Mouse (Mus musculus): ENCODE data around the gene Gtpbp6. TPM values are rescaled to one million over a fixed set of nuclear protein-coding genes. Genes with fewer than 3 reads are reported as not detected.
"Not testable (repeated sequence)": the region's sequence is repeated elsewhere in the genome, so short reads cannot be mapped to it uniquely, and the experiment has no call there.

Gene Gtpbp6
- total RNA-seq, 2 experiments from 2014 or later = not detected

DNA sequence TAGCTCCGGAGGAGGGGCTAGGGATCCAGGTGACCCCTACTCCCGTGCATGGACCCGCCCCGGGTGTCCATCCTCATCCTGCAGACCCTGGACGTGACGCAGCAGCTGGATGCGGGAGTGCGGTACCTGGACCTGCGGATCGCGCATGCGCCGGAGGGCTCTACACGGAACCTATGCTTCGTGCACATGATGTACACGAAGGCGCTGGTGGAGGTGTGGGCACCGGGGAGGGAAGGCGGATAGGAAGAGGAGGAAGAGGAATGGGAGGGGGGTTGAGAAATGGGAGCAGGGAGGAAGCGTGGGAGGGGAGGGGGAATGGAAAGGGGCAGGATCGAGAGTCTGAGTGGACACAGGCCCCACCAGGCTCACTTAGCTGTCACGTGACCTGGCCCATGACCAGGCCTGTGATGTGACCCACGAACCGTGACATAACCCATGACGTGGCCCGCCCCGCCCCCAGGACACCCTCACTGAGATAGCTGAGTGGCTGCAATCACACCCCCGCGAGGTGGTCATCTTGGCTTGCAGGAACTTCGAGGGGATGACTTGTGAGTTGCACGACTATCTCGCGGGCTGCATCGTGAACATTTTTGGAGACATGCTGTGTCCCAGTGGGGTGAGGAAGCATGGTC is 6.2 kb downstream of the Gtpbp6 start:
- ATAC-seq (replicated peaks; ENCODE audit: low FRiP score, poor library complexity, severe bottlenecking) = no peak

DNA sequence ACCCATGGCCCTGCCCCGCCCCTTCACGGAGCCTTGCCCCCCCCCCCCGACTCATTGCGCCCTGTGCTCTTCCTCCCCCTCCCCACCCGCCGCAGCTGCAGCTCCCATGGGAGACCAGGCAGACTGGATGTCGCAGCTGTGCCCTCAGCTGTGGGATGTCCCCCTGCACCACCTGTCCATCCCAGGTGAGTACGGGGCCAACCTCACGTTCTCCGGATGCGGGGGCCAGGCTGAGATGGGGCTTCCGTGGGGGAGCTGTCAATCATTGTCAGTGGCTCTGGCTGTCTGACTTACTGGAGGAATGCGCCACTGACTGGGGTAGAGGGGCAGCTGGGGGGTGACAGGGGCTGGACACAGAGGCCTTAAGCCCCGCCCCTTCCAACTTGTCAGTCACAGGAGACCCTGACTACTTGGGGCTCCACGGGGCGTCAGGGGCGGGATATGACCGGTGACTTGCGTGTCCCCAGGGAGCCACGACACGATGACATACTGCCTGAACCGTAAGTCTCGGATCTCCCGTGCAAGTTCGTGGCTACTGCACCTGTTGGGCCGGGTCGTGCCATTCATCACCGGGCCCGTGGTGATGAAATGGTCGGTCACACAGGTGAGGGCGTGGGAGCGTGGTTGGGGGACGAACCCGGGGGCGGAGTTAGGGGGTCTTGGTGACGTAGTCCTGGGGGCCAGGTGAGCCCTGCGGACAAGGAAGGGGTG is 6.9 kb downstream of the Gtpbp6 start:
- no peak for ATAC-seq (replicated peaks; ENCODE audit: low FRiP score, poor library complexity, severe bottlenecking)

DNA sequence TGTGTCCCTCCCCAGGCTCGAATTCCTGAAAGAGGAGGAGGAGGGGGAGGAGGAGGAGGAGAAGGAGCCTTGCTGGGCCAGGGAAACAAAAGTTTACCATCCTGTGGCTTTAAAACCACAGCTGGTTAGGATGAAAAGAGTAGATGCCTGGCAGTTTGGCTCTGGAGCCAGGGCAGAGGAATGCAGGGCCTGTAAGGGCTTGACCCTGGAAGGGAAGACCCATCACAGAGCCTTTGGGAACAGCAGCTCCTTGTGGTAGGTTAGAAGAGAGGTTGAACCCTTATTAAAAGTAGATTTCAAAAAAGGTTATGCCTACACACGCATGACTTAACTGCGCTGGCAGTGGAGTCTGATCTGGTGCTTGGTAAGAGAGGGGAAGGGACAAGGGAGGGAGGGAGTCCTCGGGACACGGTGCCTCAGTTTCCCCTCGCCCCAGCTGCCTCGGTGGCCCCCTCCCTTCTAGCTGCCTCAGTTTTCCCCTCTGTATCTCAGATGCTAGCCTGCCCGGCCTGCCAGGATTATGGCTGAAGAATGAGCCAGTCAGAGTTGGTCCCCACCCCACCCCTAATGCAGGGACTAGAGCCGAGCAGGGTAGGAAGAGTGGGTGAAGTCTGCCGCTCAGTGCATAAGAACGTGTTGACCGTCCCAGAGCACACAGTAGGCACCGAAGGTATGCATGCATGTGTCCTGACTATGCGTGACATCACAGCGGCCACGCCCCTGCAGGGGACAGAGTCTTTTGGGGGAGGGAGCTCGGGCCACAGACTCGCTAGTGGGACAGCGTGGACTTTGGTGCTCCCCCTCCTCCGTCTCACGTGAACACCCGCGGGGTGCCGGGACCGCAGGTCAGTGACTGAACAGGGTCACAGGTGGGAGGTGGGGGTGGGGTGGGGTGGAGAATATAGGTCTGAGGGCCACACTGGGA is 8.1 kb downstream of the Gtpbp6 start, which contains the start of gene Plcxd1:
Plcxd1 (plus strand) TSS at position 314 of the 925 bp plus-strand sequence.
- no peak for ATAC-seq (replicated peaks; ENCODE audit: low FRiP score, poor library complexity, severe bottlenecking)

DNA sequence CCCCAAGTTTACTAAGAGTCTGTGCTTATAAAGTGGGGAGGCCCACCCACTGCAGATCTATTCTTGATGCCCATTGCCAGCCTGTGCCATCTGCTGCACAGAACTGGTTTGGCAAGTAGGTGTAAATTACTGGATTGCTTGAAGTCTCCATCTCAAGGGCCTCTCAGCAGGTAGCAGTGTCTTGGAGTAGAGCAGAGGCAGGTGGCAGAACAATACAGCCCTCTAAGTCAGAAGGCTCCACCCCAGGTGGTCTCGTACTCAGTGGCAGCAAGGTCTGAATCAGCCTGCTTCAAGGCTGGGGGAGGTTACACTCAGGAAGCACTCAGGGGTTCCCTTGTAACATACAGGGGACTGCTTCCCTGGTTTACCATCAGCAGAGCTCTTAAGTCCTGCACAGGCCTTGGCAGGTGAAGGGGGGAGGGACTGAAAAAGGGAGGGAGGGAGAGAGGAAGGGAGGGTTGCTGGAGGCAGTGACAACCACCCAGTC is 9.0 kb downstream of the Gtpbp6 start:
- ATAC-seq (replicated peaks; ENCODE audit: low FRiP score, poor library complexity, severe bottlenecking) = no peak

DNA sequence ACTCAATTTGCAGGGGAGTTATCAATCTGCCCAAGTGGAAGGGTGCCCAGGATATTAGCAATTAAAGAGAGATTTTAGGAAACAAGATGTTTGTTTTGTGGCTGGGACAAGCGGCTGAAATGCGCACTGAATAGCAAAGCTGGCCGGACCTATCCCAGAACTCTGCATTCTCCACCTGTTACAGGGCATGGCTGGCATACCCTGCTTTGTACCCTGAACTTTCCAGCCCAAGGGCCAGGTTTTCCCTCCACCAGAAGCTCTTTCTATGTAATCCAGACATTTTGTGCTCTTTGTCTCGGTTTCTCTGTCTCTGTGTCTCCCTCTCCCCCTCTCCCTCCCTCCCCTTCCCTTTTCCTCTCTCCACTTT is 13.2 kb downstream of the Gtpbp6 start:
- 0 out of 2 replicates have a peak, but pooled peaks have one; percentile 47 for ATAC-seq (replicated peaks; ENCODE audit: low FRiP score, poor library complexity, severe bottlenecking)

DNA sequence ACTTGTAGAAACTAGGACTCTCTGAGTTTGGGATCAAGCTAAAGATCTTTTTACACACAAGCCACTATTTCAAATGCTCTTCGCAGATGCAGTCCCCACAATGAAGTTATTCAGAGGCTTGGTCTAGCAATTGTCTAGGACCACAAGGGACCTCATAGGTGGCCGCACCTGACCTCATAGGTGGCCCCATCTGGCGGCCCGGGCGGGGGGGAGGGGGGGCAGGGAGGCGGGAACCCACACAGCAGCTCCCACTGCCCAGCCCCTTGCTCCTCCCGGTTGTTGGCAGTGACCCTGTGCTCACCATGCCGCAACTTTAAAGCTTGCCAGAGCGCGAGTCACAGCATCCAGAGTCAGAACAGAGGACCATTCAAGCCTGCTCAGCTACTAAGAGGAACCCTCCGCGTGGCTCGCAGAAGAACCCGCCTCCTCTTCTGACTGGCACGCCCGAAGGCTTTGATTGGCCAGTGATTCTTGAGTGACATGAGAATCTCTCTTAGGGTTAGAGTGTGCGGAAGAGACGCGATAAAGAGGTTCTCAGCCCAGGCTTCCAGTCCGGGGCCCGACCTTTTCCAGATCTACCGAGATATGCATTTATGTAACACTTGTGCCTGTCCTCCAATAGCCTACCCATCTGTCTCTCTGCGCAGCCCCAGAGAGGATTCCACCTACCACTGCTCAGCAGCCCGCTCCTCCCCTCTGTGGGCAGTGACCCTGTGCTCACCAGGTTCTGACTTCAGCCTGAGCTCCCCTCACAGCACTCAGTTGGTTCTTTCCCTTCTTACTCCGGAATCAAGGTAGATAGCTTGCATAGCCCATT is 13.8 kb downstream of the Gtpbp6 start, which contains the start of gene Gm35315:
Gm35315 (minus strand) TSS at position 391 of the 817 bp plus-strand sequence.
- peak; percentile 100 for ATAC-seq (replicated peaks; ENCODE audit: low FRiP score, poor library complexity, severe bottlenecking)

DNA sequence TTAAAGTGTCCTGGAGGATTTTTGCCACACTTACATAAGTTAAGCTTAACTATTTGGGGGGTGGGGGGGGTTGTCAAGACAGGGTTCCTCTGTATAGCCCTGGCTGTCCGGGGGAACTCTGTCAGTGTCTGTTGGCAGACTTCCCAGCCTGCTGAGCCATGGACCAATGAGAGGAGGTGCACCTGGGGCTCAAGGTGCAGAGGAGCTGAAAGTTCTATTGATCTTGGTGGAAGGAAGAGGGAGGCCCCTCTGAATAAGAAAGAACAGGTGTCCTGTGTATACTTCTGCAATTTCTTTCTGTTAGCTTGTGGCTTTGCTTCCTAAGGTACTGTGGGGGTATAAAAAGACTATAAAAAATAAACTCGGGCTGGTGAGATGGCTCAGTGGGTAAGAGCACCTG is 16.5 kb downstream of the Gtpbp6 start:
- no peak for ATAC-seq (replicated peaks; ENCODE audit: low FRiP score, poor library complexity, severe bottlenecking)

DNA sequence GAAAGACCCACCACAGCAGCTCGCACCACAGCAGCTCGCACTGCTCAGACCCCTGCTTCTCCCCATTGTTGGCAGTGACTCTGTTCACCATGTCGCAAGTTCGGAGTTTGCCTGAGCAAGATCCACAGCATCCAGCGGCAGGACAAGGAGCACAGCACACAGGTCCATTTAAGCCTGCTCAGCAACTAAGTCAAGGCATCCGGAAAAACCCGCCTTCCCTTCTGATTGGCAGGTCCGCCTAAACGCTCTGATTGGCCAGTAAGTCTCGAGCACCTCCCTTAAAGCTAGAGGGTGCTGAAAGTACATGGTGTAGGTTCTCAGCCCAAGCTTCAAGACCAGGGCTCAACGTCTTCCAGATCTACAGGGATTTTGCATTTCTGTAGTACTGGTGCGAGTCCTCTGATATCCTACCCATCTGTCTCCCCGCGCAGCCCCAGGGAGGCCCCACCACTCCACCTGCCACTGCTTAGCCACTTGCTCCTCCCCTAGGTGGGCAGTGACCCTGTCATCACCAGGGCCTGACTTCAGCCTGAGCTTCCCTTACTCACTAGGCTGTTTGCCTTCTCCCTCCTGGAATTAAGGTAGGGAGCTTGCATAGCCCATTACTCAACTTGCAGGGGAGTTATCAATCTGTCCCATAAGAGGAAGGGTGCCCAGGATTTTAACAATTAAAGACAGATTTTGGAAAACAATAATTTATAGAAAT is 21.7 kb downstream of the Gtpbp6 start:
- no peak for ATAC-seq (replicated peaks; ENCODE audit: low FRiP score, poor library complexity, severe bottlenecking)

DNA sequence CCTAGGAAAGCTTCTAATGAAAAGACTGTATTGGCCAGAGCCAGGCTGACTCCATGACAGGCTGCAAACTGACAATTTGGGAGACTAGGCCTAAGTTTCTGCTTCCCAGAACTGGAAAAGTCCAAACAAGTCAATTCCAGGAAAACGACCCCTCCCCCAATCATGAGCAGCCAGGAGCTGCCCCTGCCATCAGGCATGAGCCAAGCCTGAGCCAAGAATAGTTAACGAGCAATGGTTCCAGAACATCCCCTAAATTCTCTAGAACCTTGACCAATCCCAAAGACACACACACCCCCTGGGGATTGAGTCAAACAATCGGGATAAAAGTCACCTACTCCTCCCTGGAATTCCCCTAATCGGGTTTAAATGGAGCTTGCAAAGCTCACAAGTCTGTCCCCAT is 25.0 kb downstream of the Gtpbp6 start:
- no peak for ATAC-seq (replicated peaks; ENCODE audit: low FRiP score, poor library complexity, severe bottlenecking)

DNA sequence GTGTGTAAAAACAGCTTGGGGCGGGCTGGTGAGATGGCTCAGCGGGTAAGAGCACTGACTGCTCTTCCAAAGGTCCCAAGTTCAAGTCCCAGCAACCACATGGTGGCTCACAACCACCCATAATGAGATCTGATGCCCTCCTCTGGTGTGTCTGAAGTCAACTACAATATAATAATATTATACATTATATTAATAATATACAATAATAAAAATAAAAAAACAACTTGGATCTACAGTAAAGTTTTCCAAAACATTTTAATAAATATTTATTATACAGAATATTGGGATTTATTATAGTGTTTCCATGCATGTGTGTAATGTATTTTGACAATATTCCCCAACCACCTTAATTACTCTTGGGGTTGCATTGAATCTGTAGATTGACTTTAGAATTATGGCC is 35.6 kb downstream of the Gtpbp6 start, which contains the start of gene Gm17655:
Gm17655 (minus strand) TSS at position 101 of the 400 bp plus-strand sequence.
- not testable (repeated sequence) for ATAC-seq (replicated peaks; ENCODE audit: low FRiP score, poor library complexity, severe bottlenecking)

DNA sequence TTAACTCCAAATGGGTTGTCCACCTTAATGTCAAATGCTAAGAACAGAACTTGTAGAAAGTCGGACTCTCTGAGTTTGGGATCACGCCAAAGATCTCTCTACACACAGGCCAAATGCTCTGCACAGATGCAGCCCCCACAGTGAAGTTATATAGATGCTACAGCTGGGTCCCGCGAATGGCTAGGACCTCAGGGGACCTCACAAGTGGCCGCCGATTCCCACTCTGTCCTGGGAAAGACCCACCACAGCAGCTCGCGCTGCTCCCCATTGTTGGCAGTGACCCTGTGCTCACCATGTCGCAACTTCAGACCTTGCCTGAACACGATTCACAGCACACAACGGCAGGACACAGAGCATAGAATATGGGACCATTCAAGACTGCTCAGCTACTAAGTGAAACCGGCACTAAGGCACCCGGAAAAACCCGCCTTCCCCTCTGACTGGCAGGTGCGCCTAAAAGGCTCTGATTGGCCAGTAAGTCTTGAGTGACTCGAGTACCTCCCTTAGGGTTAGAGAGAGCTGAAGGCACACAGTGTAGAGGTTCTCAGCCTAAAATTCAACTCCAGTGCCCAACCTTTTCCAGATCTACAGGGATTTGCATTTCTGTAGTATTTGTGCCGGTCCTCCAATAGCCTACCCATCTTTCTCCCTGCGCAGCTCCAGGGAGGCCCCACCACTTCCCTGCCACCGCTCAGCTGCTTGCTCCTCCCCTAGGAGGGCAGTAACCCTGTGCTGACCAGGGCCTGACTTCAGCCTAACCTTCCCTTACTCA is 50.2 kb downstream of the Gtpbp6 start:
- peak; percentile 99 for ATAC-seq (replicated peaks; ENCODE audit: low FRiP score, poor library complexity, severe bottlenecking)

Other genes with a start within 250 kb of the Gtpbp6 start
- 3.6 and 7.5 TPM in 2 replicates for gene Gm15446, start 184.8 kb downstream of the Gtpbp6 start, total RNA-seq (2015; ENCODE audit: low replicate concordance)
- gene Gm15446, start 184.8 kb downstream of the Gtpbp6 start, total RNA-seq (2017; ENCODE audit: low replicate concordance) = 2.5 and 5.5 TPM in 2 replicates
- gene Zfp932, start 111.7 kb downstream of the Gtpbp6 start, total RNA-seq (2015; ENCODE audit: low replicate concordance) = 5.4 and 16.2 TPM in 2 replicates
- gene Zfp932, start 111.7 kb downstream of the Gtpbp6 start, total RNA-seq (2017; ENCODE audit: low replicate concordance) = 3.3 and 9.9 TPM in 2 replicates
- 1.4 and 7.5 TPM in 2 replicates for gene Gm17655, start 35.7 kb downstream of the Gtpbp6 start, total RNA-seq (2015; ENCODE audit: low replicate concordance)
- gene Gm17655, start 35.7 kb downstream of the Gtpbp6 start, total RNA-seq (2017; ENCODE audit: low replicate concordance) = 5.3 TPM in 1 of 2 replicates, not detected in the other
- not detected in 2 replicates for gene Gm35315, start 13.8 kb downstream of the Gtpbp6 start, total RNA-seq (2015; ENCODE audit: low replicate concordance)
- gene Gm35315, start 13.8 kb downstream of the Gtpbp6 start, total RNA-seq (2017; ENCODE audit: low replicate concordance) = not detected in 2 replicates
- gene Plcxd1, start 8.2 kb downstream of the Gtpbp6 start, total RNA-seq (2015; ENCODE audit: low replicate concordance) = not detected in 2 replicates
- gene Plcxd1, start 8.2 kb downstream of the Gtpbp6 start, total RNA-seq (2017; ENCODE audit: low replicate concordance) = 0.13 TPM in 1 of 2 replicates, not detected in the other
- gene Zfp605, start 1.9 kb upstream of the Gtpbp6 start, total RNA-seq (2015; ENCODE audit: low replicate concordance) = 0.36 TPM in 1 of 2 replicates, not detected in the other
- gene Zfp605, start 1.9 kb upstream of the Gtpbp6 start, total RNA-seq (2017; ENCODE audit: low replicate concordance) = 1.4 and 4.1 TPM in 2 replicates
- 52.8 and 58.0 TPM in 2 replicates for gene Chfr, start 27.6 kb upstream of the Gtpbp6 start, total RNA-seq (2015; ENCODE audit: low replicate concordance)
- 44.9 and 55.7 TPM in 2 replicates for gene Chfr, start 27.6 kb upstream of the Gtpbp6 start, total RNA-seq (2017; ENCODE audit: low replicate concordance)
- 3.4 and 6.8 TPM in 2 replicates for gene Golga3, start 68.5 kb upstream of the Gtpbp6 start, total RNA-seq (2015; ENCODE audit: low replicate concordance)
- 13.3 and 16.2 TPM in 2 replicates for gene Golga3, start 68.5 kb upstream of the Gtpbp6 start, total RNA-seq (2017; ENCODE audit: low replicate concordance)
- gene Ankle2, start 122.8 kb upstream of the Gtpbp6 start, total RNA-seq (2015; ENCODE audit: low replicate concordance) = 26.3 and 31.4 TPM in 2 replicates
- 35.5 and 45.2 TPM in 2 replicates for gene Ankle2, start 122.8 kb upstream of the Gtpbp6 start, total RNA-seq (2017; ENCODE audit: low replicate concordance)
- gene Pgam5, start 161.7 kb upstream of the Gtpbp6 start, total RNA-seq (2015; ENCODE audit: low replicate concordance) = 11.9 and 14.3 TPM in 2 replicates
- gene Pgam5, start 161.7 kb upstream of the Gtpbp6 start, total RNA-seq (2017; ENCODE audit: low replicate concordance) = 11.2 and 13.3 TPM in 2 replicates
- 9.2 and 15.5 TPM in 2 replicates for gene Pxmp2, start 178.0 kb upstream of the Gtpbp6 start, total RNA-seq (2015; ENCODE audit: low replicate concordance)
- 3.3 and 5.6 TPM in 2 replicates for gene Pxmp2, start 178.0 kb upstream of the Gtpbp6 start, total RNA-seq (2017; ENCODE audit: low replicate concordance)
- gene Pole, start 178.1 kb upstream of the Gtpbp6 start, total RNA-seq (2015; ENCODE audit: low replicate concordance) = 78.6 and 89.3 TPM in 2 replicates
- gene Pole, start 178.1 kb upstream of the Gtpbp6 start, total RNA-seq (2017; ENCODE audit: low replicate concordance) = 59.6 and 66.5 TPM in 2 replicates
- not detected in 2 replicates for gene P2rx2, start 235.0 kb upstream of the Gtpbp6 start, total RNA-seq (2015; ENCODE audit: low replicate concordance)
- not detected in 2 replicates for gene P2rx2, start 235.0 kb upstream of the Gtpbp6 start, total RNA-seq (2017; ENCODE audit: low replicate concordance)
- gene Lrcol1, start 236.5 kb upstream of the Gtpbp6 start, total RNA-seq (2015; ENCODE audit: low replicate concordance) = not detected in 2 replicates
- gene Lrcol1, start 236.5 kb upstream of the Gtpbp6 start, total RNA-seq (2017; ENCODE audit: low replicate concordance) = not detected in 2 replicates

Measured in erythroid progenitor cell, adult 5-6 weeks (primary cell).